Mouse (Mus musculus) adrenal gland, adult 2 months (tissue): ENCODE measurements around the gene Olfr671. TPM values are rescaled to one million over a fixed set of nuclear protein-coding genes. Genes with fewer than 3 reads are reported as not detected.
"Not testable (repeated sequence)": the region's sequence is repeated elsewhere in the genome, so short reads cannot be mapped to it uniquely, and the experiment has no call there.

Source experiments
- DNase-seq: peaks from one replicate; pipeline ENCODE4 v3.0.0; 2021
- long read RNA-seq: library from polyadenylated mRNA; stranded (forward); transcript quantifications from one replicate; pipeline ENCODE4 v2.0.0, GENCODE M21; 2021
- polyA plus RNA-seq: library from polyadenylated mRNA; depleted of rRNA; stranded (reverse); fragments of >200 nt; gene quantifications from 2 replicates; pipeline ENCODE4 v1.2.3, GENCODE M21; 2012; rRNA removed
- total RNA-seq, 2 experiments: library from RNA; stranded (reverse); gene quantifications; 2 replicates each; pipeline ENCODE4 v1.2.3; 2021

Olfr671 gene
- total RNA-seq (not detected), polyA plus RNA-seq (not detected in 2 replicates)
- long read RNA-seq = 0 reads

DNA sequence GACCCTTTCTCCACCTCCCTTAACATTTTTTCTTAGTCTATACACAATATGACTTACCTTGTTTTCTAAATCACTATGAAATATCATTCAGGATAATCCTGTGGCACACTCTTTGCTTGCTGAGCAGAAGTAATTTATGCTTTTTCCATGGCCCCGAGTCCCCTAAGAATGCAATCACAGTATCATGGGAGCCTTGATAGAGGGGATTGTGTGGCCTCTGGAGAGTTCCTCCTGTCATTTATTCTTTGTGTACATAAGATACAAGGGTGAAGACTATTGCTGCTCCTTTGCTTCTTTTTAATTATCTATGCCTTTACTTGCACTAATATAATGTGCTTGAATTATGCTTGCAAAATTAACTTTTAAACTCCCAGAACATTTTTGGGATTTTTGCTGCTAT is at the start of gene Olfr671:
Olfr671 (minus strand) TSS at position 101 of the 400 bp plus-strand sequence.
- no peak for DNase-seq

DNA sequence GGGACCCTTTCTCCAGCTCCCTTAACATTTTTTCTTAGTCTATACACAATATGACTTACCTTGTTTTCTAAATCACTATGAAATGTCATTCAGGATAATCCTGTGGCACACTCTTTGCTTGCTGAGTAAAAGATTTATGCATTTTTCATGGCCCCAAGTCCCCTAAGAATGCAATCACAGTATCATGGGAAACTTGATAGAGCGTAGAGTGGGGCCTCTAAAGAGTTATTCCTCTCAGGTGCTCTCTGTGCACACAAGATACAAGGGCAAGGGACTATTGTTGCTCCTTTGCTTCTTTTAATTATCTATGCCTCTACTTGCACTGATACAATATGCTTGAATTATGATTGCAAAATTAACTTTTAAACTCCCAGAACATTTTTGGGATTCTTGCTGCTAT is 49.4 kb upstream of the Olfr671 start, which contains the start of gene Olfr675:
Olfr675 (minus strand) TSS at position 101 of the 400 bp plus-strand sequence.
- DNase-seq = no peak

DNA sequence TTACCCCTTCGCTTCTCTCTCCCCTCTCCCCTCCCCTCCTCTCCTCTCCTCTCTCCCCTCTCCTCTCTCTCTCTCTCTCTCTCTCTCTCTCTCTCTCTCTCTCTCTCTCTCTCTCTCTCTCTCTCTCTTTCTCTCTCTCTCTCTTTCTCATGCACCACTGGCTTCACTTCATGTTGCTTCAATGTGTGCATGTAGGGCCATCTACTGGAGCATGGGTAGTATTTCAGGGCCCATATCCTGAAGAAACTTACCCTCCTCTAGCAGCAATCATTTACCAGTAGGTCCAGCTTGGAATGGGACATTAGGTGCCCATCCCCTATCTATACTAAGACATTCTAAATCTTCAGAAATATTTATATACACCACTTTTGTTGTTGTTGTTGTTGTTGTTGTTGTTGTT is 43.6 kb upstream of the Olfr671 start:
- DNase-seq = no peak

DNA sequence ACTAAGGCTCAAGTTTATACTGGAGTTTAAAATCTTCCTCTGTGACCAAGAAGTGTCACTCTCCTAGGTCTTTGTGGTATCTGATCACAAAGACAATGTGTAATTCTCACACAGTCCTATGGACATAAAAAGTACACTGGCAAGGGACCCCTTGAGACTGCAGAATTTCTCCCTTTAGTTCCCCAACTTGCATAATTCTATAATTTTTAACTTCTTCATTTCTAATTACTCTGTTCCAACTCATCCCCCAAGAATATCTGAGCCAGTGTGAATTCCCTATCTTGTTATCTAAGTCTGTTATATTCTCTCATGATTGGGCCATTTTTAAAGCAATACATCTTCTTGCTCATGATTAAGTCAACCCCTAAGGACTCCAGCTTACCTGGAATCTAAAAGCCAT is 23.0 kb upstream of the Olfr671 start, which contains the start of gene Olfr672:
Olfr672 (minus strand) TSS at position 101 of the 400 bp plus-strand sequence.
- DNase-seq = no peak

DNA sequence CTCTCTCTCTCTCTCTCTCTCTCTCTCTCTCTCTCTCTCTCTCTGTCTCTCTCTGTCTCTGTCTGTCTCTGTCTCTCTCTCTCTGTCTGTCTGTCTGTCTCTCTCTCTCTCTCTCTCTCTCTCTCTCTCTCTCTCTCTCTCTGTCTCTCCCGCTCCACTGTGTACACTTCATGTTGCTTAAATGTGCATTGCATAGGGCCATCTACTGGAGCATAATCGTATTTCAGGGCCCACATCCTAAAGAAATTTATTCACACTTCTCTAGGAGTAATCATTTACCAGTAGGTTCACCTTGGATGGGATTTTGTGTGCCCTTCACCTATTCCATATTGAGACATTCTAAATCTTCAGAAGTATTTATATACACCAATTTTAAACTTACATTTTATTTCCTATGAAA is 6.4 kb downstream of the Olfr671 start:
- not testable (repeated sequence) for DNase-seq

DNA sequence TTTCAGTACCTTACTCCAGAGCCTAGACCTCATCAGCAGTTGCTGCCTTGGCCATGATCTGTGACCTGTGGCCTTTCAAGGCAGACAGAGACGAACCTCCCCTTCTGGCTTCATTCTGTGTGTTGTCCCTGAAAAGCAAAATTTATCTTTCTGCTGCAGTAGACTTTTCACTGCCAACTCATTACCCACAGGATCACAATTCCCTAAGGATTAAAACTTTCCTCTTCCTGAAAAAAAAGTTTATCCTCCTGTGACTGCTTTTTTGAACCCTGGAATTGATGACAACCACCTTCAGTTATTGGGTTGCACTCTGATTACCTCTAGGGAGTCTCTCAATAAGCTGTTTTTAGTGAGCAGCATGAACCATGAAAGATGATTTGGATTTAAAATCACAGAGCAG is 16.4 kb downstream of the Olfr671 start, which contains the start of gene Olfr670:
Olfr670 (minus strand) TSS at position 101 of the 400 bp plus-strand sequence.
- no peak for DNase-seq

DNA sequence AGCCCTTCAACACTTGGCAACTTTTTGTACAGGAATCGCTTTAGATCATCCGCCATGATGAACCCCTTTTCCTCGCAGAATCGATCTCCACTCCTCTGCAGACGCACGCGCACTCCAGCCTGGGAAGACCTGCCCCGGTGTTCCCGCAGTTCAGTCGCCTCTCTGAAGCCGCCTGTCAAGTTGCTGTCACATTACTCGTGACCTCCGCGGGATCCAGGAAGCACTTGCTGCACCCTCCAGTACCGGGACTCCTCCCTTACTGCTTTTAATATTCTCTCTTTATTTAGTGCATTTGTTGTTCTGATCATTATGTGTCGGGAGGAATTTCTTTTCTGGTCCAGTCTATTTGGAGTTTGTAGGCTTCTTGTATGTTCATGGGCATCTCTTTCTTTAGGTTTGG is 28.7 kb downstream of the Olfr671 start:
- DNase-seq = not testable (repeated sequence)

DNA sequence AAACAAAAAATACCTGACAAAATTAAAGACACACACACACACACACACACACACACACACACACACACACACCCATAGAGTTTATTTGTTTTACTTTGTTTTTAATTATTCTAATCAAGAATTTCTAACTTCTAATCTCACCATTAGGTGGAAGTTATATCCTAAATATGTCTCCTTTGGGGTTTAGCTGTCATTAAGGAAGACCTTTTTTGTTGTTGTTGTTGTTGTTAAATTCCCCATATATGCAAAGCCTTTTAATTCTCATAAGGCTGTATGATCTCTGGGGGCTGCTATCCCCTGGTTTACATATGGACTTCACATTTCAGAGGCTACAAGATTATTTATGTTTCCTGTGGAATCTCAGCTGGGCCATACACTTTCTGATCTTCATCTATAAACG is 45.0 kb downstream of the Olfr671 start, which contains the start of gene Olfr669:
Olfr669 (plus strand) TSS at position 301 of the 400 bp plus-strand sequence.
- no peak for DNase-seq

DNA sequence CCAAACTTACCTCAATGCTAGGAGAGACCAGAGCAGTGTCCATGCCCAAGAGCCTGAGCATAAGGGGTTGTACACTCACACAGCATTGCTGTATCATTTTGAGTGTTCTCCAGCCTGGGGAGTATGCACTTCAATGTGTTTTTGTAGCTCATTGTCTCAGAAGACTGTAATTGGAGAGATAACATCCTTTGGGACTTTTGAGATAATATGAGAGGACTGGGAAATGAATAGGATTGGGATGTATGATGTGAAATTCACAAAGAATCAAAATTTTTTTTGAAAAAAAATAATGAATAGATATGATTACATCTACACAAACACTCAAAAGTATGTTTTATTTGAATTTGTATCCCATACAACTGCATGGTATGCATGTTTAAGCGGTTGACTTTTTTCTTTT is 51.0 kb downstream of the Olfr671 start, which contains the start of gene Olfr668:
Olfr668 (minus strand) TSS at position 101 of the 400 bp plus-strand sequence.
- DNase-seq = no peak

Other genes with a start within 250 kb of the Olfr671 start
- gene Usp17le, start 201.7 kb downstream of the Olfr671 start, total RNA-seq = not detected
- gene Usp17le, start 201.7 kb downstream of the Olfr671 start, polyA plus RNA-seq = not detected in 2 replicates
- under 1 TPM in 1 of 2 experiments, not detected in 1; 0.37 TPM for gene Usp17lb, start 136.5 kb downstream of the Olfr671 start, total RNA-seq
- not detected in 2 replicates for gene Usp17lb, start 136.5 kb downstream of the Olfr671 start, polyA plus RNA-seq
- gene Usp17la, start 122.1 kb downstream of the Olfr671 start, total RNA-seq = not detected
- not detected in 2 replicates for gene Usp17la, start 122.1 kb downstream of the Olfr671 start, polyA plus RNA-seq
- not detected for gene Olfr665, start 101.1 kb downstream of the Olfr671 start, total RNA-seq
- gene Olfr665, start 101.1 kb downstream of the Olfr671 start, polyA plus RNA-seq = not detected in 2 replicates
- not detected for gene Olfr666, start 83.2 kb downstream of the Olfr671 start, total RNA-seq
- not detected in 2 replicates for gene Olfr666, start 83.2 kb downstream of the Olfr671 start, polyA plus RNA-seq
- not detected for gene Olfr667, start 57.6 kb downstream of the Olfr671 start, total RNA-seq
- gene Olfr667, start 57.6 kb downstream of the Olfr671 start, polyA plus RNA-seq = not detected in 2 replicates
- gene Olfr668, start 51.1 kb downstream of the Olfr671 start, total RNA-seq = not detected
- not detected in 2 replicates for gene Olfr668, start 51.1 kb downstream of the Olfr671 start, polyA plus RNA-seq
- not detected for gene Olfr669, start 44.9 kb downstream of the Olfr671 start, total RNA-seq
- gene Olfr669, start 44.9 kb downstream of the Olfr671 start, polyA plus RNA-seq = not detected in 2 replicates
- not detected for gene Olfr670, start 16.5 kb downstream of the Olfr671 start, total RNA-seq
- not detected in 2 replicates for gene Olfr670, start 16.5 kb downstream of the Olfr671 start, polyA plus RNA-seq
- gene Olfr672, start 22.9 kb upstream of the Olfr671 start, total RNA-seq = not detected
- gene Olfr672, start 22.9 kb upstream of the Olfr671 start, polyA plus RNA-seq = not detected in 2 replicates
- gene Olfr675, start 49.3 kb upstream of the Olfr671 start, total RNA-seq = not detected
- not detected in 2 replicates for gene Olfr675, start 49.3 kb upstream of the Olfr671 start, polyA plus RNA-seq
- gene Olfr676, start 53.6 kb upstream of the Olfr671 start, total RNA-seq = not detected
- not detected in 2 replicates for gene Olfr676, start 53.6 kb upstream of the Olfr671 start, polyA plus RNA-seq
- gene Olfr677, start 72.2 kb upstream of the Olfr671 start, total RNA-seq = not detected
- gene Olfr677, start 72.2 kb upstream of the Olfr671 start, polyA plus RNA-seq = not detected in 2 replicates
- gene Olfr678, start 85.3 kb upstream of the Olfr671 start, total RNA-seq = not detected
- not detected in 2 replicates for gene Olfr678, start 85.3 kb upstream of the Olfr671 start, polyA plus RNA-seq
- gene Olfr679, start 102.1 kb upstream of the Olfr671 start, total RNA-seq = not detected
- not detected in 2 replicates for gene Olfr679, start 102.1 kb upstream of the Olfr671 start, polyA plus RNA-seq
- not detected for gene Olfr680-ps1, start 113.7 kb upstream of the Olfr671 start, total RNA-seq
- gene Olfr680-ps1, start 113.7 kb upstream of the Olfr671 start, polyA plus RNA-seq = not detected in 2 replicates
- gene Olfr681, start 137.7 kb upstream of the Olfr671 start, total RNA-seq = not detected
- not detected in 2 replicates for gene Olfr681, start 137.7 kb upstream of the Olfr671 start, polyA plus RNA-seq
- gene Olfr683, start 167.9 kb upstream of the Olfr671 start, total RNA-seq = not detected
- gene Olfr683, start 167.9 kb upstream of the Olfr671 start, polyA plus RNA-seq = not detected in 2 replicates
- gene Olfr684, start 184.5 kb upstream of the Olfr671 start, total RNA-seq = not detected
- not detected in 2 replicates for gene Olfr684, start 184.5 kb upstream of the Olfr671 start, polyA plus RNA-seq
- gene Olfr685, start 206.9 kb upstream of the Olfr671 start, total RNA-seq = not detected
- not detected in 2 replicates for gene Olfr685, start 206.9 kb upstream of the Olfr671 start, polyA plus RNA-seq
- gene Olfr686, start 228.4 kb upstream of the Olfr671 start, total RNA-seq = not detected
- not detected in 2 replicates for gene Olfr686, start 228.4 kb upstream of the Olfr671 start, polyA plus RNA-seq